Mouse (Mus musculus) ES-Bruce4 (cell line): ENCODE measurements around the gene Slc39a5. TPM values are rescaled to one million over a fixed set of nuclear protein-coding genes. Genes with fewer than 3 reads are reported as not detected.

Experiments used
- H3K27ac ChIP-seq: 2 replicates; pipeline ENCODE4 v1.5.1; 2012; ENCODE audit warnings: low read length, inconsistent platforms; ENCODE audit not compliant: insufficient read depth
- H3K27me3 ChIP-seq: 2 replicates; pipeline ENCODE4 v1.6.1; 2012; ENCODE audit warnings: mild to moderate bottlenecking, low read length, inconsistent platforms; ENCODE audit not compliant: control insufficient read depth, poor library complexity, insufficient read depth, severe bottlenecking
- H3K36me3 ChIP-seq: 2 replicates; pipeline ENCODE4 v1.6.1; 2012; ENCODE audit warnings: inconsistent platforms, mild to moderate bottlenecking, low read length, moderate library complexity; ENCODE audit not compliant: control insufficient read depth, poor library complexity, insufficient read depth, severe bottlenecking
- H3K4me1 ChIP-seq: one replicate; pipeline ENCODE4 v1.8.1; 2011; ENCODE audit warnings: low read length; ENCODE audit not compliant: control insufficient read depth, insufficient read depth
- H3K4me3 ChIP-seq: 2 replicates; pipeline ENCODE4 v1.5.1; 2011; ENCODE audit warnings: low read depth, mild to moderate bottlenecking, low read length
- H3K9ac ChIP-seq: 2 replicates; pipeline ENCODE4 v1.6.1; 2012; ENCODE audit warnings: low read depth, mild to moderate bottlenecking, inconsistent platforms; ENCODE audit not compliant: poor library complexity, severe bottlenecking
- H3K9me3 ChIP-seq: replicated peaks from 2 replicates; pipeline ENCODE4 v1.6.1; 2012; ENCODE audit warnings: mild to moderate bottlenecking, low read length, inconsistent platforms; ENCODE audit not compliant: control insufficient read depth, poor library complexity, insufficient read depth, severe bottlenecking
- CTCF ChIP-seq: IDR thresholded peaks from one replicate; pipeline ENCODE4 v1.8.1; 2011; ENCODE audit warnings: low read depth, low read length
- EP300 ChIP-seq: IDR thresholded peaks from 2 replicates; pipeline ENCODE4 v1.6.1; 2011; ENCODE audit warnings: low read depth, low read length; ENCODE audit not compliant: insufficient read depth
- POLR2A ChIP-seq: IDR thresholded peaks from one replicate; pipeline ENCODE4 v1.8.1; 2011; ENCODE audit warnings: low read length; ENCODE audit not compliant: insufficient read depth
- polyA plus RNA-seq: library from polyadenylated mRNA; stranded (reverse); fragments of >200 nt; gene quantifications from 2 replicates; pipeline ENCODE4 v1.2.4, GENCODE M21; 2011; ENCODE audit warnings: low read depth; ENCODE audit not compliant: missing spikeins, insufficient read depth, insufficient read length

Slc39a5 gene
- polyA plus RNA-seq, 1 experiment, result 0.31 TPM

DNA sequence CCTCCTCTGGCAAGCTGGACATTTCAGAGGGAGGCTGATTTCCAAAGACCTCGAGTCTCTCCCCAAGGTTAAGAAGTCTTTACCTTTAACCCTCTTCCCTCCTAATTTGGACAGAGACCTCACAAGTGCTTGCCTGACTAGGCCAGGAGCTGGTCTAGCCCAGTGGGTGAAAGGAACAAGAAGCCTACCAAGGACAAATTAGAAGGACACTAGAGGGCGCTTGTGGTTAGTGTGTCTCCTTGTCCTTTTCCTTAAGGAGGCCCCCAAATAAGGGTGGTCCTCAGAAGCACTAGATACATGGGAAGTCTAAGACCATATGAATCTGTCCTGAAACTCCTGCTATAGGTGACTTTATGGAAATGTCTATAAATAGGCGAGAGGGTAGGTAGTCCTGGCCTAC, 38.5 kb downstream of the Slc39a5 start:
- Histone ChIP-seq H3K36me3 (peaks cover 51% of the 10 kb centered on the region), H3K4me3 (no peak overlapping the region), H3K27ac (no peak overlapping the region), H3K9ac (no peak overlapping the region), H3K4me1 (no peaks in the 10 kb centered on the region), H3K27me3 (no peaks in the 10 kb centered on the region), H3K9me3 (no peaks in the 10 kb centered on the region)
- TF ChIP-seq POLR2A, result no peak
- TF ChIP-seq CTCF, result peak; percentile 18
- no peak for TF ChIP-seq EP300

DNA sequence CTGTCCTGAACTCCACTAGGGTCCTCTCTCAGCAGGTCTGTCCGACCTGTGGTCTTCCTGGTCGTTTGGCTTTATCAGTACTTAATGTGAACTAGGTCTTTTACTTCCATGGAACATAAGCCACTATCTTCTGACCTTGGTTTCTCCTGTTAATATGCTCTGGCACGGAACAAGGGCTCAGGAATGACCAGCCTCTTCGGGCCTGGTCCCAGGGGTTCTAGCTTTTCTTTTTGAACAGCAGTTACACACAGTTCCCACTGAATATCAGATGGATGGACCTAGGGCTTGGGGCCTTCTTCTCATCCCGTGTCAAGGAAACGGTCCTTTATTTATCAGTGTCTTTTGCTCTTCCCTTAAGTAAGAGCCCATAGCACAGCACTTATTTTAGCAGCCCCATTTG, 39.2 kb downstream of the Slc39a5 start:
- H3K4me3 ChIP-seq, result no peak overlapping the region
- no peaks in the 10 kb centered on the region for H3K27me3 ChIP-seq
- H3K4me1 ChIP-seq, result no peaks in the 10 kb centered on the region
- H3K27ac ChIP-seq, result no peak overlapping the region
- TF ChIP-seq CTCF (no peak), EP300 (no peak), POLR2A (no peak)
- H3K9me3 ChIP-seq, result no peaks in the 10 kb centered on the region
- H3K36me3 ChIP-seq, result peaks cover 51% of the 10 kb centered on the region
- no peak overlapping the region for H3K9ac ChIP-seq

DNA sequence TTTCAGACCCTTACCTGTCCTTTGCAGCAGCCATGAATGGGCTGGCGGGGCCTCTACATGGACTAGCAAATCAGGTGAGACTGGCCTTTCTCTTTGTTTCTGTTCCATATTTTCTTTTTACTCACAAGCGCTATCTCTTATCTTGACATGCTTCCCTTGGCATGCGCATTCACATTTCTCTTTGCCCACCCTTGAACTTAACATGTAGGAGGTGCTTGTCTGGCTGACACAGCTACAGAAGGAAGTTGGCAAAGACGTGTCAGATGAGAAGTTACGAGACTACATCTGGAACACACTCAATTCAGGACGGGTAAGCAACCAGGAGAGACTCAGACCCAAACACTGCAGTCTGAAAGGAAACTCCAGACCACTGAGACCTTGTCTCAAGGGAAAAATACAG, 41.8 kb downstream of the Slc39a5 start:
- TF ChIP-seq EP300 (no peak), POLR2A (no peak), CTCF (no peak)
- no peaks in the 10 kb centered on the region for H3K4me1 ChIP-seq
- H3K27ac ChIP-seq, result no peak overlapping the region
- peaks cover 65% of the 10 kb centered on the region for H3K36me3 ChIP-seq
- H3K27me3 ChIP-seq, result no peaks in the 10 kb centered on the region
- no peak overlapping the region for H3K4me3 ChIP-seq
- H3K9me3 ChIP-seq, result no peaks in the 10 kb centered on the region
- H3K9ac ChIP-seq, result no peak overlapping the region

DNA sequence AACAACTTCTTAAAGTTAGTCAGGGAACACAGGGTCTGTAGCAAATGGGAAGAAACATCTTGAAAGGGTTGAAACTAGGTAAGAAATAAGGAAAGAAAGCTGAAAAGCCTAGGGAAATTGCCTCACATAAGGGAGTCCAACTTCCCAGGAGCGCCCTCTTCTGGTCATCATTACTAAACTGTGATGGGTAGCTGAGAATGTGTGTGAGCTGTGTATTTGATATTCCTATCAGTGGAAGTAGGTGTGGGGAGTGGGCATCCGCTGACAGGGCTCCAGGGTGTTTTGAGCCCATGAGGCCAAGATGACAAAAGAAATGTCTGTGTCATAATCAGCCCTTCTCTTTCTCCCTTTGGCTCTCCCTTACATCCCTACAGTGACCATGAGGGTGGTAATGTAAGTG, 42.2 kb downstream of the Slc39a5 start:
- no peaks in the 10 kb centered on the region for H3K4me1 ChIP-seq
- no peak overlapping the region for H3K9ac ChIP-seq
- peaks cover 68% of the 10 kb centered on the region for H3K36me3 ChIP-seq
- H3K9me3 ChIP-seq, result no peaks in the 10 kb centered on the region
- no peaks in the 10 kb centered on the region for H3K27me3 ChIP-seq
- no peak overlapping the region for H3K4me3 ChIP-seq
- no peak overlapping the region for H3K27ac ChIP-seq
- TF ChIP-seq CTCF, result no peak
- no peak for TF ChIP-seq EP300
- TF ChIP-seq POLR2A, result no peak

DNA sequence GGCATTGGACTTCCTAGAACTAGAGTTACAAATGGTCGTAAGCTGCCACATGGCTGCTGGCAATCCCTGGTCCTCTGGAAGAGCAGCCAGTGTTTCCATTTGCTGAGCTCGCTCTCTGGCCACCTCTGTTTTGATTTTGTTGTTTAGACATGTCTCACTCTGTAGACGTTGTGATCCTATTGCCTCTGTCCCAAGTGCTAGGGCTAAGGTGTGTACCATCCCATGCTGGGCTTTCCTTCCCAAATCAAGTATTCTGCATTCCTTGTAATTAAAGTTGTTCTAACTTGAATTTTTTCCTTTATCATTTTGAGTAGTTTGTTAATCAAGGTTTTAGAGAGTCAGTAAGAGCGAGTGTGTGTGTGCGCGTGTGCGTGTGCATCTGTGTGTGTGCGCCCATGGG, 53.5 kb downstream of the Slc39a5 start:
- Histone ChIP-seq H3K9ac (peak overlapping the region; percentile 2; the same call in 1 of the 2 replicates), H3K36me3 (peaks cover 49% of the 10 kb centered on the region), H3K27ac (peak overlapping the region; percentile 4), H3K9me3 (no peaks in the 10 kb centered on the region), H3K4me1 (no peaks in the 10 kb centered on the region), H3K4me3 (no peak overlapping the region), H3K27me3 (no peaks in the 10 kb centered on the region)
- no peak for TF ChIP-seq POLR2A
- no peak for TF ChIP-seq EP300
- no peak for TF ChIP-seq CTCF

Other genes with a start within 250 kb of the Slc39a5 start
- gene Rbms2, start 220.9 kb downstream of the Slc39a5 start, polyA plus RNA-seq, result 133 and 137 TPM in 2 replicates
- 24.3 and 30.9 TPM in 2 replicates for gene Gls2, start 206.8 kb downstream of the Slc39a5 start, polyA plus RNA-seq
- gene Spryd4, start 189.4 kb downstream of the Slc39a5 start, polyA plus RNA-seq, result 21.8 and 21.9 TPM in 2 replicates
- 0.37 and 0.62 TPM in 2 replicates for gene Mip, start 175.4 kb downstream of the Slc39a5 start, polyA plus RNA-seq
- gene Timeless, start 169.2 kb downstream of the Slc39a5 start, polyA plus RNA-seq, result 57.7 and 64.1 TPM in 2 replicates
- gene Apon, start 147.1 kb downstream of the Slc39a5 start, polyA plus RNA-seq, result 0.43 TPM in 1 of 2 replicates, not detected in the other
- gene Apof, start 132.6 kb downstream of the Slc39a5 start, polyA plus RNA-seq, result not detected in 2 replicates
- 29.7 and 35.9 TPM in 2 replicates for gene Stat2, start 130.7 kb downstream of the Slc39a5 start, polyA plus RNA-seq
- 4.7 and 5.7 TPM in 2 replicates for gene Il23a, start 102.5 kb downstream of the Slc39a5 start, polyA plus RNA-seq
- 40.5 and 40.8 TPM in 2 replicates for gene Pan2, start 97.9 kb downstream of the Slc39a5 start, polyA plus RNA-seq
- 62.9 and 68.4 TPM in 2 replicates for gene Cnpy2, start 78.8 kb downstream of the Slc39a5 start, polyA plus RNA-seq
- gene Cs, start 63.5 kb downstream of the Slc39a5 start, polyA plus RNA-seq, result 197 and 202 TPM in 2 replicates
- 18.7 and 20.2 TPM in 2 replicates for gene Coq10a, start 32.2 kb downstream of the Slc39a5 start, polyA plus RNA-seq
- 28.8 and 29.0 TPM in 2 replicates for gene Ankrd52, start 24.1 kb downstream of the Slc39a5 start, polyA plus RNA-seq
- gene Nabp2, start 10.3 kb upstream of the Slc39a5 start, polyA plus RNA-seq, result 79.3 and 82.9 TPM in 2 replicates
- 33.3 and 37.4 TPM in 2 replicates for gene Rnf41, start 10.4 kb upstream of the Slc39a5 start, polyA plus RNA-seq
- gene Smarcc2, start 58.0 kb upstream of the Slc39a5 start, polyA plus RNA-seq, result 26.3 and 28.6 TPM in 2 replicates
- 642 and 680 TPM in 2 replicates for gene Myl6, start 92.9 kb upstream of the Slc39a5 start, polyA plus RNA-seq
- gene Myl6b, start 97.5 kb upstream of the Slc39a5 start, polyA plus RNA-seq, result 9.0 and 12.8 TPM in 2 replicates
- gene Esyt1, start 124.6 kb upstream of the Slc39a5 start, polyA plus RNA-seq, result 20.1 and 20.5 TPM in 2 replicates
- 22.4 and 24.6 TPM in 2 replicates for gene Zc3h10, start 146.5 kb upstream of the Slc39a5 start, polyA plus RNA-seq
- 3,771 and 3,978 TPM in 2 replicates for gene Rpl41, start 148.1 kb upstream of the Slc39a5 start, polyA plus RNA-seq
- 366 and 396 TPM in 2 replicates for gene Pa2g4, start 164.8 kb upstream of the Slc39a5 start, polyA plus RNA-seq
- 39.4 and 41.7 TPM in 2 replicates for gene Erbb3, start 188.4 kb upstream of the Slc39a5 start, polyA plus RNA-seq
- 1,832 and 1,959 TPM in 2 replicates for gene Rps26, start 225.5 kb upstream of the Slc39a5 start, polyA plus RNA-seq
- gene Ikzf4, start 244.8 kb upstream of the Slc39a5 start, polyA plus RNA-seq, result 9.8 and 11.6 TPM in 2 replicates